Mouse (Mus musculus) mouse embryonic stem cell (cell line): ENCODE data around the gene Tnfaip1.

Source experiments
- in situ Hi-C, 2 experiments: fragments of 300-500 bp; cut with MboI; formaldehyde crosslinking; loops; 1 replicate in 1 of 2; 3 replicates in 1 of 2; pipeline ENCODE4 v1.14.3; 2019 to 2020; ENCODE audit warnings: low sequenced_read_pairs in 2 of 2, low pct_unique_long_range_greater_than_20kb in 1 of 2, mixed read lengths in 1 of 2; ENCODE audit not compliant: unreplicated experiment in 1 of 2

The Tnfaip1 gene

DNA sequence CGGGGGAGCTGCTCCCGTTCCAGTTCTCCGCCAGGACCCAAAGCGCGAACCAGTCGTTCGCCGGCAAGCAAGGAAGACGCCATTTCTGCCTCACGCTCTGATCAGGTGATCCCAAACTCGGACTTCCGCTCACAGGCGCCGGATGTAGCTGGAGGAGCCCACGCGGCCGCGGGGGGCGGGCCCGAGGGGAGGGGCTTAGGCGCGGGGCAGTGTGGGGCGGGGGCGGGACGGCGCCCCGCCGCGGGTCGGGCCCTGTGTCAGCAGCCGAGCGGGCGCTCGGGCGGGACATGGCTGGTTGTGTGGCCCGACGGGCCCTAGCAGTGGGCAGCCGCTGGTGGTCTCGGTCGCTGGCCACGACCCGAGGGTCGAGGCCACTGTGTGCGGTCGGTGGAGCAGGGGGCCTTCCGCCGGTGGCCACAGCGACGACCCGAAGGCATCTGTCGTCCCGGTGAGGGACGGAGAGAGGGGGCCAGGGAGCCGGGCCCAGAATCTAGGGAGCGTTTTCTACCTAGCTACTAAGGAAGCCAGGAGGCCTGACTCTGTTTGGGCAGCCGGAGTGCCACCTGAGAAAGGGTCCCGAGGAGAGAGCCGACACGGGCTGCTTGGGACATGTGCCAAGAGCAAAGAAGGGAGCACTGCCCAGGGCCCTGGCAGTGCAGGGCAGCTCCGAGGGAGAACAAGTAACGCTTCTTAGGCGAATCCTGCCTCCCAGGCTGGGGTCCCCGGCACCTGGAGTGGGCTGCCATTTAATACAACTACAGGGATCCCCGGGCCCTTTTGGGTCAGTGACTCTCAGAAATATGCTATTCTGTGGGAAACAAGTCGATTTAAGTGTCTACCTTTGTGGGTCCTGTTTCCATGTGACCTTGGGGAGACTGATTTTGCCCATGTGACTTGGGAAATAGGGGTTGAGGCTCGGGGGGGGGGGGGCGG, 23.8 kb downstream of the Tnfaip1 start, which contains the start of the genes Tmem199 and Poldip2:
Gene Tmem199, minus strand, starts transcription at position 148 of the 933 bp plus-strand sequence.
Gene Poldip2, plus strand, starts transcription at position 169 of the 933 bp plus-strand sequence.
- in situ Hi-C loops = no loop called here

DNA sequence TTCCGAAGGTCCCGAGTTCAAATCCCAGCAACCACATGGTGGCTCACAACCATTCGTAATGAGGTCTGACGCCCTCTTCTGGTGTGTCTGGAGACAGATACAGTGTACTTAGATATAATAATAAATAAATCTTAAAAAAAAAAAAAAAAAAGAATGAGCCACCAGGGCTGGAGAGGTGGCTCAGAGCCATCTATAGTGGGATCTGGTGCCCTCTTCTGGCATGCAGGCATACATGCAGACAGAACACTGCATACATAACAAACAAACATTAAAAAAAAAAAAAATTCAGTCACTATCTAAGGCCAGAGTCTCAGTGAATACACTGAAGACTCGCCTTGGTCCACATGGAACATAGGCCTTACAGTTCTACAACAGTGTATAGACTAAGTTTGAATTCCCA, 27.0 kb downstream of the Tnfaip1 start:
- in situ Hi-C loops = no loop called here

DNA sequence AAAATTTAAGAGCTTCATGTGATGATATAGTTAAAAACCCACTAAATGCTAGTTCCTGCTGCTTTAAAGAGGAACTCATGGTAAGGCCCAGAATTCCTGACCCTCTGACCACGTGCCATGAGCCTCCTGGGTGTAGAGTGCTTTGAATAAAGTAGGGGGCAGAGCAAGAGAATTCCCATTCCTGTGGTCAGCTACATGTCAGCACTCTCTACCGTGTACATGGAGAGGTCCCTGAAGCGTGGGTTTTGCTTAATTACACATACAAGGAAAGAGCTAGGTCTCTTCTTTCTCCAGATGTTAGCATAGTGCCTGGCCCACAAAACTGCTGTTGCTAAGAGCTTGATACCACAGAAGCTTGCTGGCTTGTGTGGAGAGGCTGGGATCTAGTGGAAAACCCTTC, 30.7 kb downstream of the Tnfaip1 start:
- in situ Hi-C loops = no loop called here

DNA sequence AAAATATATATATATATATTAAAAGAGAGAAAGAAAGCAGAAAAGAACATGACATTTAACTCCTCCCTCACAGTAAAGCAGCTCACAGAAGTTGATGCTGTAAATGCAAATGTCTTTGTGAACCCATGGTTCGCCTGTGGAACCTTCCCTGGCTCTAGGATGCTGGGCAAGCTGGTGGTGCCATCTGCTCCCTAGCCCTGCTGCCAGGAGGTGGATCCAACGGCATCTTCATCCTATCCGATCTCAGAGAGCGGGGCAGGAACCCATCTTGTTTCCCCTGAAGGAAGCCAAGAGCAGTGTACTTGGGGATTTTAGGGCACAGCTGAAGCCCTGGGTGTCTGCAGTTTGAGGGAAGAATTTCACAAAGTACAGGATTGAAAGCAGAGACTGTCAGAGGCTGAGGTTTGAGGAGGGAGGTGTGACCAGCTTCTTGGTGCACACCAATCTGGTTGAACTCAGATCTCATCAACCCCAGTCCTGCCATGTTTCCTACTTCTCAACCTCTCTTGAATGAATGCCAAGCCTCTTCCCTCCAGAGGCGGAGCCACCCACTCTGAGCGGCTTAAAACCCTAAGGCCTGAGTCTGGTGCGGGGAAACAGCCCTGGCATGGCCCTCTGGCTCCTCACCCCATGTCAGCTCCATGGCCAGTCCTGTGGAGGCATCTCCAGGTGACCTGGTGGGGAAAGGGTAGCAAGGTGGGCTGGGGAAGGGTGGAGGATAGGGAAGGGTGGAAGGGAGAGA, 33.1 kb downstream of the Tnfaip1 start, which contains the start of gene Sebox:
Gene Sebox, plus strand, starts transcription at position 539 of the 742 bp plus-strand sequence.
- in situ Hi-C loops = no loop called here

DNA sequence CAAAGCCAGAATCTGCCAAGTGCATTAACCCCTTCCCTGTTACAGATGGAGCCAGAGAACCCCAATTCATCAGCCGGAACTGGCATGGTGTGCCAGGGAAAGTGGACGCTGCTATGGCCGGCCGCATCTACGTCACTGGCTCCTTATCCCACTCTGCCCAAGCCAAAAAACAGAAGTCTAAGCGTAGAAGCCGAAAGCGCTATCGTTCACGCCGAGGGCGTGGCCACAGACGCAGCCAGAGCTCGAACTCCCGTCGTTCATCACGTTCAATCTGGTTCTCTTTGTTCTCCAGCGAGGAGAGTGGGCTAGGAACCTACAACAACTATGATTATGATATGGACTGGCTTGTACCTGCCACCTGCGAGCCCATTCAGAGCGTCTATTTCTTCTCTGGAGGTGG, 34.6 kb downstream of the Tnfaip1 start:
- in situ Hi-C loops = no loop called here

DNA sequence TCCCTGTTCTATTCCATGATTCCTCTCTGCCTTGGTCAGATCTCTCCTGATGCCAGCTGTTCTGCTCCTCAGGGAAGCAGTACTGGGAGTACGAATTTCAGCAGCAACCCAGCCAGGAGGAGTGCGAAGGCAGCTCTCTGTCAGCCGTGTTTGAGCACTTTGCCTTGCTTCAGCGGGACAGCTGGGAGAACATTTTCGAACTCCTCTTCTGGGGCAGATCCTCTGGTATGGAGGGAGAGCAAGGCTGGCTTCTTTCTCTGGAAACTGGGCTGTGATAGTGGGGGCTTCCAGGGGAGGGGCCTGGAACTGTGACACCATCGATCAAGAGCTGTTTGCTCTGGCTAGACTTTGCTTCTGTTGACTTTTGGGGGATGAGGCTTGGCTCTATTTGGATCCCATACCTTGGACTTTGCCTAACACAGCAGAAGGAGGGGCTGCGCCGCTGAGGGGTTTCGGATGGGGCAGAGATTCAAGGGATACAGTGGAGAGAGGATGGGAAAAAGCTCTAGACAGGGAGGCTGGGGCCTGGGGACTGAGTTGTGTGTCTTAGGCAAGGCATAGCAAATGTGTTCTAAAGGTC, 35.4 kb downstream of the Tnfaip1 start:
- in situ Hi-C loops = no loop called here

DNA sequence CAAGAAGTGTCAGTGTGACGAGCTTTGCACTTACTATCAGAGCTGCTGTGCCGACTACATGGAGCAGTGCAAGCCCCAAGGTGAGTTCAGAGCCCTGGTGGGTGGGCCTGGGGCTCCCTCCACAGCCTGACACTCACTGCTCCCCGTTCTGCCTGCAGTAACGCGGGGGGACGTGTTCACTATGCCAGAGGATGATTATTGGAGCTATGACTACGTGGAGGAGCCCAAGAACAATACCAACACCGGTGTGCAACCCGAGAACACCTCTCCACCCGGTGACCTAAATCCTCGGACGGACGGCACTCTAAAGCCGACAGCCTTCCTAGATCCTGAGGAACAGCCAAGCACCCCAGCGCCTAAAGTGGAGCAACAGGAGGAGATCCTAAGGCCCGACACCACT, 36.6 kb downstream of the Tnfaip1 start:
- in situ Hi-C loops = no loop called here

- in situ Hi-C loops = no loop called here
These were observed 37.1 kb downstream of the Tnfaip1 start, which contains the start of gene Vtn for GRCm38 (mm10) chr11:78499004-78499403. TSS of gene Vtn (plus strand) at chr11:78499091.

DNA sequence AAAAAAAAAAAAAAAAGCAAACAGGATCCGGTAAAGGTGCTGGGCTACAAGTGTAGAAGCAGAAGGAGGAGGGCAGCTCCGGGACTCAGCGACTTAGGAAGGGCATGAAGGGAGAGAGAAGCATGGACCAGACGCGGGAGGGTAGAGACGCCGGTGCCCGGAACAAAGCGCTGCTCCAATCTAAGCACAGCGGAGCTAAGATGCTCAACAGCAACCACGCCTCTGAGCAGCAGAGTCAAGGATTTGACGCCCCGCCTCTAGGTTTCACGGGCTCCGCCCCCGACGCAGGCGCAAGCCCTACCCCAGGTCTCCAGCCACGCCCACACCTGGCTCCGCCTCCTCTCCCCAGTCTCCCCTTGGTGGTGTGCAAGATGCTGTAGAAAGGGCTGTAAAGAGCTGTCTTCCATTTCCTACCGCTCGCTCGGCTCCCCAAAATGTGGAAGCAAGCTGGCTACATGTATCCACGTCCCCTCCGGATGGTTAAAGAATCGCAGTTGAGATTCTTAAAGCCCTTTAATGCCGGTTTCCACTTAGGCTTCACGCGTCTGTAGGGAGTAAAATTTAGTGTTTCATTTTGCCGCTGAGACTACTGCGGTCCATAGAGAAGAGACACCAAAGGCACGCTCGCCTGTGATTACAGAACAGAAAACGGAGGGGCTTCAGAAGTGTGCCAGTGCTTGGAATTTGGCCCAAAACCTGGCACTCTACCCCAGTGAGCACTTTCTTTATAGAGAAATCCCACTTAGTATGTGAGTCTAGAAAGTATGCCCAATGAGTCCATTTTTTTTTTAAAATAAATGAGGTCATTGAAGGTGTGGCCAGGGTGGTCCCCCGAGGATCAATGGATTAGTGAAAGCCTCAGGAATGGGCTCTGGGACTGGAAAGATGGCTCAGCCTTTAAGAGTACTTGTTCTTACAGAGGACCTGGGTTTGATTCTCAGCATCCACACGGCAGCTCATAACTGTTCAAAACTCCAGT, 38.3 kb downstream of the Tnfaip1 start, which contains the start of gene Sarm1:
Gene Sarm1, minus strand, starts transcription at position 211 of the 979 bp plus-strand sequence.
- in situ Hi-C loops = no loop called here

DNA sequence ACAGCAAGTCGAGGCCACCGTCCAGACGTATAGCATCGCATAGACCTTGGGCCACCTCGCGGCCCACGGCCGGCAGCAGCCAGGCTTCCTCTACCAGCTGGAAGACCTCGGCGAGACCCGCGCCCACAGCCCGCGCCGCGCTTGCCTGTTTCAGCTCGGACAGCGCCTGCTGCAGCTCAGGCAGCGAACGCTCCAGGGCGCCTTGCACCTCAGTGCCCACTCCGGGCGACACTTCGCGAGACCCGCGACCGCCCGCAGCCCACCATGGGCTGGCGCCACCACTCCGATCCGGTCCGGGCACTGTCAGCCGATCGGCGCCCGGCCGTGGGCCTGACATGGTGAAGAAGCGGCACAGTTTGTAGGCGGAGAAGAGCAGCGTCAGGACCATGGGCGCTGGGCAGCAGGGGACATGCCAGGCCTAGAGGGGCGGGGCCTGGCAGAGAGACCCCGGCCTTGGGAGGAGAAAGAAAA, 39.0 kb downstream of the Tnfaip1 start:
- in situ Hi-C loops = no loop called here

DNA sequence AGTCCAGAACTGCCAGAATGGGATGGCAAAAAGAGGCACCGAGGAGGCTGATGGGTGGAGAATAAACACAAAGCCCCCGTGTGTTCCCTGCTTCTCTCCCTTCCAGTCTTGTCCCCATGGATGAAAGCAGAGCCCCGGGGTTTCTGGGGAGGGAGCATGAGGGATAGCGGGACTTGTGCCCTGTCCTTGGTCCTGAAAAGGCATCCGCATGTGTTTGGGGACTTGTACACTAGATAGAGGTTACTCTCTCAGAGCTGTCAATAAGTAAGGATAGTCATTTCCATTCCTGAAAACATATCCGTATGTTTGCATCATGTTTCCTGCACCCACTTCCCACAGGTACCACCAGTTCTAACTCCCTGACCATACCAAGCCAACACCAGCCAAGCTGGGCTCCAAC, 40.2 kb downstream of the Tnfaip1 start:
- in situ Hi-C loops = no loop called here

DNA sequence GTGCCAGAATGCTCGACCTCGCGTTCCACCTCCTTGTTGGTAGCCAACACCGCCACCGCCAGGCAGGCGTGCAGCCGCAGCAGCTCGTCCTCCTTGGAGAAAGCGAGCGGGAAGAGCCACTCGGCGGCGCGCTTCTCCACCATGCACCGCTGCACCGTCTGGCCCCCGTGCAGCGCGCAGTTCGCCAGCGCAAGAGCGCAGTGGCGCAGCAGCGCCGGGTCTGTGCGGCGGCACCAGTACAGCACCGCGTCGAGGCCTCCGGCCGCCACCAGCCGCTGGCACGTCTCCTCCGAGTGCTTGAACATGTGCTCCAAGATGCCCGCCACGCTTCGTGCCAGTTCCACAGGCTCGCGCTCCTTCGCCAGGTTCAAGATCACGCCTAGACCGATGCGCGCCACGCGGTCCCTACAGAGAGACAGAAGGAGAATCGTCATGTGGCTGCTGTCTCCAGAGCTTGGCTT, 45.3 kb downstream of the Tnfaip1 start:
- in situ Hi-C loops = no loop called here

- in situ Hi-C loops = no loop called here
These were observed 48.0 kb downstream of the Tnfaip1 start for GRCm38 (mm10) chr11:78488168-78488567.

GRCm38 (mm10) chr11:78483639-78484038, 52.5 kb downstream of the Tnfaip1 start:
- in situ Hi-C loops = no loop called here

- in situ Hi-C loops = no loop called here
These were observed 60.8 kb downstream of the Tnfaip1 start for GRCm38 (mm10) chr11:78475289-78475688.
